Mouse (Mus musculus) cerebellum, adult 2 months (tissue): ENCODE results near the gene Ptpn23. TPM values are rescaled to one million over a fixed set of nuclear protein-coding genes. Genes with fewer than 3 reads are reported as not detected.

ENCODE experiments used
- DNase-seq, 2 experiments: peaks; one replicate each; pipeline ENCODE4 v3.0.0; 2021
- H3K27ac ChIP-seq: fragments of 200-500 bp; 2 replicates; pipeline ENCODE4 v1.5.1; 2012; ENCODE audit warnings: low read length, control low read depth, inconsistent platforms; ENCODE audit not compliant: insufficient read depth
- H3K27me3 ChIP-seq: fragments of 200-500 bp; 2 replicates; pipeline ENCODE4 v1.6.1; 2012; ENCODE audit warnings: inconsistent platforms, mild to moderate bottlenecking, low read length, moderate library complexity; ENCODE audit not compliant: control insufficient read depth, insufficient read depth
- H3K4me1 ChIP-seq: fragments of 200-500 bp; 2 replicates; pipeline ENCODE4 v1.6.1; 2011; ENCODE audit warnings: low read length; ENCODE audit not compliant: control insufficient read depth, insufficient read depth
- H3K4me3 ChIP-seq: fragments of 200-500 bp; replicated peaks from 2 replicates; pipeline ENCODE3; 2011; ENCODE audit warnings: mild to moderate bottlenecking, low read depth, low read length, control low read depth; ENCODE audit not compliant: insufficient read depth
- CTCF ChIP-seq: fragments of 200-500 bp; IDR thresholded peaks from 2 replicates; pipeline ENCODE4 v1.5.1; 2011; ENCODE audit warnings: low read depth, mild to moderate bottlenecking, control low read depth, low read length, moderate library complexity, borderline replicate concordance; ENCODE audit not compliant: insufficient read depth
- POLR2A ChIP-seq: fragments of 200-500 bp; IDR thresholded peaks from 2 replicates; pipeline ENCODE4 v1.6.1; 2011; ENCODE audit warnings: low read length, control low read depth, borderline replicate concordance; ENCODE audit not compliant: insufficient read depth
- WGBS: fragments of 180-500 bp; shearing (Covaris S2); methylation state at CpG from one replicate; pipeline ENCODE4 v1.1.7; 2018; 5-methylcytosine and 5-hydroxymethylcytosine counted together
- polyA plus RNA-seq: library from polyadenylated mRNA; depleted of rRNA; stranded (reverse); fragments of >200 nt; gene quantifications from 2 replicates; pipeline ENCODE4 v1.2.3, GENCODE M21; 2012; rRNA removed

The Ptpn23 gene
- polyA plus RNA-seq, 1 experiment = 50.4 TPM

DNA sequence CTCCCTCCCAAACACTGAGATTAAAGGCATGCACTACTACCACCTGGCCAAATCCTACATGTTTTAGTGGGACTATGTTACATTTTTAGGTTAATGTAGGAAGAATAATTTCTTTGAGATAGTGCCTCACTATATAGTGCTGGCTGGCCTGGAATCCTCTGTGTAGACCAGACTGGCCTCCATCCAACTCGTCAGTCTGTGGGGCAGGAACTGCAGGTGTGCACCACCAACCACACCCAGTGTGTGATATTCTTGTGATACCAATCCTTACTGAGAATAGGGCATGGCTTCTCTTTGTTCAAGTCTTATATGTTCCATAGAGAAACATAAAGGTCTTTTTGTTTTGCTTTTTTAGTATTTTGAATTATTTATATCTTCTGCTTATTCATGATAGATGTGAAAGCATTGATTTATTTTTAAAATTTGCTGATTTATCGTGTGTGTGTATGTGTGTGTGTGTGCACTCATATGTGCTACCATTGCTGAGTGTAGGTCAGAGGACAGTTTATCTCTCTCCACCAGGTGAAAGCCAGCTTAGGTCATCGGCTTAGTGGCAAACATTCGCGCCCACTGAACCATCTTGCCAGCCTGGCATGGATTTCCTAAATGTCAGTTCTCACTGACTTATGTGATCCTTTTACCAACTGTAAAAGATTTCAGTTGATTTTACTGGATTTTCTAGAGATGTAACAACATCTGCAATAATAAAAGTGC lies 67.8 kb downstream of the Ptpn23 start:
- 62% methylated on average over 5 of the region's 5 CpGs for WGBS
- H3K27ac ChIP-seq = no peak overlapping the region
- peak in 1 of 2 experiments; percentile 17 for DNase-seq
- TF ChIP-seq CTCF = no peak
- TF ChIP-seq POLR2A = no peak
- H3K4me3 ChIP-seq = no peak overlapping the region
- H3K27me3 ChIP-seq = no peaks in the 10 kb centered on the region
- 0 out of 2 replicates have a peak, but pooled peaks cover 2% of the 10 kb centered on the region for H3K4me1 ChIP-seq

Other genes starting within 250 kb of the Ptpn23 start
- 118 and 124 TPM in 2 replicates for gene Cspg5, start 164.4 kb downstream of the Ptpn23 start, polyA plus RNA-seq
- 24.7 and 26.0 TPM in 2 replicates for gene Elp6, start 103.0 kb downstream of the Ptpn23 start, polyA plus RNA-seq
- gene Scap, start 74.9 kb downstream of the Ptpn23 start, polyA plus RNA-seq = 45.8 and 46.0 TPM in 2 replicates
- 0.90 and 2.5 TPM in 2 replicates for gene Ngp, start 11.5 kb upstream of the Ptpn23 start, polyA plus RNA-seq
- 25.9 and 26.9 TPM in 2 replicates for gene Klhl18, start 68.5 kb upstream of the Ptpn23 start, polyA plus RNA-seq
- 2.2 and 2.3 TPM in 2 replicates for gene Kif9, start 68.7 kb upstream of the Ptpn23 start, polyA plus RNA-seq
- gene Setd2, start 124.4 kb upstream of the Ptpn23 start, polyA plus RNA-seq = 69.0 and 69.5 TPM in 2 replicates
- gene Nradd, start 216.2 kb upstream of the Ptpn23 start, polyA plus RNA-seq = 3.2 and 3.5 TPM in 2 replicates
- 16.8 and 19.1 TPM in 2 replicates for gene Nbeal2, start 245.9 kb upstream of the Ptpn23 start, polyA plus RNA-seq
- gene Ccdc12, start 248.3 kb upstream of the Ptpn23 start, polyA plus RNA-seq = 98.5 and 102 TPM in 2 replicates